Mouse (Mus musculus): ENCODE data around the gene Mpv17l. TPM values are rescaled to one million over a fixed set of nuclear protein-coding genes. Genes with fewer than 3 reads are reported as not detected.
A peak's percentile ranks its signal among the peaks of the same experiment; 100 is the strongest.
"Not testable (repeated sequence)": the region's sequence is repeated elsewhere in the genome, so short reads cannot be mapped to it uniquely, and the experiment has no call there.

Gene Mpv17l
- total and polyA plus RNA-seq, 2 experiments from 2014 or later = 50.9 to 58.3 TPM

DNA sequence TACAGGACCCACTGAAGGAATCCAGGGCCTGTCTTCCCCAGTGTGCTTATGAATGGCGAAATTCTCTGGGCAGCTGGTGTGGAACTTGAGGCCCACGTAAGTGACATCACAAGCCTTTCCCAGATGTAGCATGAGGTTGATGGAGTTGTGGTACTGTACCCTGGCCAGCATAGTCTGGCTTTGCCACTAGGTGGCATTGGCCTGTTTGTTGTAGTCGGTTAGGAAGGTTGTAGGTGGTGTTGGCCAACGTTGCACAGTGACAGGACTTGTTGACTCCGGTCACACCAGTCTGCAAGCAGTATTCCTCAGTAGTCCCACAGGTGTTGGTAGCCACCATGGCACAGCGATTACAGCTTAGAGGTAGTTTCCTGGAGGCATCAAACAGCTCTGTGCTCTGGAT, 18.1 kb downstream of the Mpv17l start:
- Histone ChIP-seq H3K4me3 (ENCODE audit: low read depth, low read length) (no peak overlapping the region), H3K4me1 (ENCODE audit: insufficient read depth, low read length) (no peaks in the 10 kb centered on the region), H3K9me3 (ENCODE audit: low read length) (peaks cover 12% of the 10 kb centered on the region; the same call in 1 of the 2 replicates), H3K27me3 (ENCODE audit: insufficient read depth, low read length) (no peaks in the 10 kb centered on the region), H3K4me2 (ENCODE audit: low read depth, low read length, poor library complexity, severe bottlenecking) (no peak overlapping the region), H3K36me3 (ENCODE audit: insufficient read depth, low read length) (peaks cover 6% of the 10 kb centered on the region; the same call in 1 of the 2 replicates), H3K9ac (replicated peaks; ENCODE audit: low read length, poor library complexity, severe bottlenecking) (no peak overlapping the region), H3K27ac (ENCODE audit: low read depth, low read length) (no peak overlapping the region)
- ATAC-seq (ENCODE audit: low FRiP score) (no peak), DNase-seq (ENCODE audit: low spot score) (no peak)
- WGBS = 87% methylated on average over 6 of the region's 6 CpGs
- peak; percentile 21; the same call in 1 of the 2 replicates for TF ChIP-seq CTCF (IDR thresholded peaks at IDR 0.05)

DNA sequence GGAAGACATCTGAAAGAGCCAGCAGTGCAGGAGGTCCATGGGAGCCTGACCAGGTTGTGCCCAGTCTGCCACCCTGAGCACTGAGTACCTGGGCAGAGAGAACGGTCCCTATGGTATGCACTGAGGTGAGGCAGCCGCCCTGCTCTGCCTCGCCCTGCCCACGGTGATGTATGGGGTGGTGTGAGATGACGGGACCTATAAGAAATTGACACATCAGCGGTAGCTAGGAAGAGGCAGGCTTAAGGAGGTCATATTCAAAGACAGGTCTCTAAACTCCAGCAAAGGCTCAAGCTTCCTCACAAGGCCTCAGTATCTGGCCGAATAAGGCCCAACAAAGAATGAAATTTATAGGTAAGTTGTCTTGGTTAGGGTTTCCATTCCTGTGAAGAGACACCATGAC, 18.8 kb downstream of the Mpv17l start:
- Histone ChIP-seq H3K4me1 (ENCODE audit: insufficient read depth, low read length) (no peaks in the 10 kb centered on the region), H3K27ac (ENCODE audit: low read depth, low read length) (no peak overlapping the region), H3K4me3 (ENCODE audit: low read depth, low read length) (no peak overlapping the region), H3K9ac (replicated peaks; ENCODE audit: low read length, poor library complexity, severe bottlenecking) (no peak overlapping the region), H3K27me3 (ENCODE audit: insufficient read depth, low read length) (no peaks in the 10 kb centered on the region), H3K9me3 (ENCODE audit: low read length) (peaks cover 12% of the 10 kb centered on the region; the same call in 1 of the 2 replicates), H3K36me3 (ENCODE audit: insufficient read depth, low read length) (peaks cover 6% of the 10 kb centered on the region; the same call in 1 of the 2 replicates), H3K4me2 (ENCODE audit: low read depth, low read length, poor library complexity, severe bottlenecking) (no peak overlapping the region)
- TF ChIP-seq CTCF (IDR thresholded peaks at IDR 0.05) = no peak
- ATAC-seq (ENCODE audit: low FRiP score) (no peak), DNase-seq (ENCODE audit: low spot score) (no peak)
- 100% methylated on average over 7 of the region's 7 CpGs for WGBS

DNA sequence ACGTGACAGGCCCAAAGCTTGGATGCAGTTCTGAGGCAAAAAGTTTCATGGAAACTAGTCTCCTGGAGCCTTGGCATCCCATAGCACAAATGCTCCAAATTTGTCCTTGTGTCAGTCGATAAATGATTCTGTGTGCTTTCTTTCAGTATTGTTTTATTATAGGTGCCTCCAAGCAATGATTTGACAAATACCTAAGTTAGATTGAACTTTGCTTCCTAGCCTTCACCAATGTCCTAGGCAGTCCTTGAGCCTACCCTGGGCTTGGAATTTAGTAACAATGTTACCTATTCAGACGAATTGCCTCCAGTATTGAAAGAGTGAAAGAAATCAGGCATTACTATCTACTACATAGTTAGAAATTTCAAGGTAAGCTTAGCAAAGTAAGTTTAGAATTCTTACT, 19.5 kb downstream of the Mpv17l start:
- not testable (repeated sequence) for ATAC-seq (ENCODE audit: low FRiP score)
- WGBS = 88% methylated on average over 3 of the region's 3 CpGs

DNA sequence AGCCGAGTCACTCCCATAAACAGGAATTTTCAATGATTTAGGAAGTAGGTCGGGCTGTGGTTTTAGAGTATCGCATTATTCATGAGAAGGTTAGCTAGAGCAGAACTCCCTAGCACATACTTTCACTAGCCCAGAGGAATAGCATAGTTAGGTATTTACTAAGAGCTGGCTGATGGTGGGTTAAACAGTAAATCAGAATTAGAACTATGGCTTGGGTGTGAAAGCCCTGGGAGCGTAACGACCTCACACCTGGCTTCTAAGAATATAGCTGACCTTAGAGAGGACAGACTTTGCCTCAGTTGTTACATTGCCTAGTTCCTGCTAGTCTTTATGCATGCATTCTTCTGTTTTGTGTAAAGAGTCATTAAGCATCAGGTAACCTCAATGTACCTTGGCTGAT, 20.0 kb downstream of the Mpv17l start:
- H3K27ac ChIP-seq (ENCODE audit: low read depth, low read length); H3K9me3 ChIP-seq (ENCODE audit: low read length); H3K4me2 ChIP-seq (ENCODE audit: low read depth, low read length, poor library complexity, severe bottlenecking); H3K27me3 ChIP-seq (ENCODE audit: insufficient read depth, low read length); H3K4me3 ChIP-seq (ENCODE audit: low read depth, low read length); H3K36me3 ChIP-seq (ENCODE audit: insufficient read depth, low read length); DNase-seq (ENCODE audit: low spot score); ATAC-seq (ENCODE audit: low FRiP score); H3K9ac ChIP-seq (replicated peaks; ENCODE audit: low read length, poor library complexity, severe bottlenecking); H3K4me1 ChIP-seq (ENCODE audit: insufficient read depth, low read length): not testable (repeated sequence)
- 96% methylated on average over 5 of the region's 5 CpGs for WGBS

More for the DNA sequence above, 19.5 kb downstream of the Mpv17l start:
- H3K9me3 ChIP-seq (ENCODE audit: low read length) = peaks cover 11% of the 10 kb centered on the region; the same call in 1 of the 2 replicates
- H3K9ac ChIP-seq (replicated peaks; ENCODE audit: low read length, poor library complexity, severe bottlenecking); H3K36me3 ChIP-seq (ENCODE audit: insufficient read depth, low read length); H3K27ac ChIP-seq (ENCODE audit: low read depth, low read length); H3K4me2 ChIP-seq (ENCODE audit: low read depth, low read length, poor library complexity, severe bottlenecking); DNase-seq (ENCODE audit: low spot score); H3K4me1 ChIP-seq (ENCODE audit: insufficient read depth, low read length); H3K27me3 ChIP-seq (ENCODE audit: insufficient read depth, low read length); H3K4me3 ChIP-seq (ENCODE audit: low read depth, low read length): not testable (repeated sequence)

DNA sequence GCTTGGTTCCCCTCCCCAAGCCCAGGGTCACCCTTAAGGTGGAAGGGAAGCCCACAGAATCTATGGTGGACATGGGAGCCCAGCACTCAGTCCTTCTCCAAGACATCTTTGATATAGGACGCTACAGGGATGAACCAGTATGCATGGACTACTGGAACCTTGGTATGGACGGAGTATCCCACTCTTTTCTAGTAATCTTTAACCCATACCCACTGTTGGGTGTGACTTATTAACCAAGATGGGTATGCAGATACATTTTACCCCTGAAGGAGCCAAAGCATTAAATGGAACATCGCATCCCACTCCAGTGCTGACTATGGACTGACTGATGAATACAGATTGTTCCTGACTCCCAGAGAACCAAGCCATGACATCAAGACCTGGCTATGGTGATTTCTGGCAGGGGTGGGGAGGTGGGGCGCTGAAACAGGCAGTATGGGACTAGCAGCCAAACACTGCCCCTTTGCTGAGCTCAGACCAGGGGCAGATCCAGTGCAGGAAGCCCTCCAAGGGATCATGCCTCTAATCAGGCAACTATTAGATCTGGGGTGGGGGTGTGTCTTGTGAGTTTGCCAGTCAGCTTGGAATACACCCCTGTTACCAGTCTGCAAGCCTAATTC, 24.6 kb downstream of the Mpv17l start:
- no peaks in the 10 kb centered on the region for H3K9me3 ChIP-seq (ENCODE audit: low read length)
- no peak overlapping the region for H3K27ac ChIP-seq (ENCODE audit: low read depth, low read length)
- 89% methylated on average over 4 of the region's 4 CpGs for WGBS
- H3K27me3 ChIP-seq (ENCODE audit: insufficient read depth, low read length) = no peaks in the 10 kb centered on the region
- TF ChIP-seq CTCF (IDR thresholded peaks at IDR 0.05) = no peak
- DNase-seq (ENCODE audit: low spot score) (no peak), ATAC-seq (ENCODE audit: low FRiP score) (no peak)
- no peaks in the 10 kb centered on the region for H3K4me1 ChIP-seq (ENCODE audit: insufficient read depth, low read length)
- H3K36me3 ChIP-seq (ENCODE audit: insufficient read depth, low read length) = no peaks in the 10 kb centered on the region
- no peak overlapping the region for H3K4me2 ChIP-seq (ENCODE audit: low read depth, low read length, poor library complexity, severe bottlenecking)
- H3K4me3 ChIP-seq (ENCODE audit: low read depth, low read length) = no peak overlapping the region
- no peak overlapping the region for H3K9ac ChIP-seq (replicated peaks; ENCODE audit: low read length, poor library complexity, severe bottlenecking)

DNA sequence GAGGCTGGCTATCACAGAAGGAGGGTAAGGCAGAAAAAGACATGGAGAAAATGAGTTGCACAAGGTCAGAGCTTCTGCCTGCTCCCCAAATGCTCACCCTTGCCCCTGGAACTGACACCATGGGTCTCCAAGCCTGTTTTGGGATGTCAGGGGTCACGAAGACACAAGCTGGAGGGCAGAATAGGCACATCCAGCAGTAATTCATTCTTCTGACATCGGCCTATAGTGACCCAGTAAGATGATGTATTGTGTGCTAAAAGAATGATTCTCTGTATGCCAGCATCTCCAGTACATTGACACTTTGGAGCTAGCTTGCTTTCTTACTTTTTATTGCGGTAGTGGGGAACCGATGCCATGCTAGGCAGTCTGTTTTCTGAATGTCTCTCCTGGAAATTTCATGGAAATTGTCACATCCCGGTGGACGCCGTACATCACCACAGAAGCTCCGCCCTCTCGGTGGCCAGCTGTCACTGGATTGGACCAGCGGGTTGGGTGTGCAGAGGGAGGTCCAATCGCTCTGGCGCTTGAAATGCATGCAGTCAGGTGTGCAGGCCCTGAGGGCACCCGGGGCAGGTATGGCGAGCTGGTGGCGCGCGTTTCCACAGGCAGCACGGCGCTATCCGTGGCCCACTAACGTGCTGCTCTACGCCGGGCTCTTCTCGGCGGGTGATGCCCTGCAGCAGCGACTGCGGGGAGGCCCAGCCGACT, 37.3 kb downstream of the Mpv17l start:
- no peaks in the 10 kb centered on the region for H3K36me3 ChIP-seq (ENCODE audit: insufficient read depth, low read length)
- ATAC-seq (ENCODE audit: low FRiP score) (peak; percentile 99), DNase-seq (ENCODE audit: low spot score) (peak; percentile 89)
- no peaks in the 10 kb centered on the region for H3K9me3 ChIP-seq (ENCODE audit: low read length)
- peak overlapping the region; percentile 95 for H3K4me2 ChIP-seq (ENCODE audit: low read depth, low read length, poor library complexity, severe bottlenecking)
- WGBS = 4% methylated on average over 28 of the region's 28 CpGs
- TF ChIP-seq CTCF (IDR thresholded peaks at IDR 0.05) = no peak
- H3K27ac ChIP-seq (ENCODE audit: low read depth, low read length) = peak overlapping the region; percentile 77
- no peaks in the 10 kb centered on the region for H3K27me3 ChIP-seq (ENCODE audit: insufficient read depth, low read length)
- 0 out of 2 replicates have a peak, but pooled peaks cover 5% of the 10 kb centered on the region for H3K4me1 ChIP-seq (ENCODE audit: insufficient read depth, low read length)
- peak overlapping the region; percentile 79 for H3K4me3 ChIP-seq (ENCODE audit: low read depth, low read length)
- peak overlapping the region; percentile 74 for H3K9ac ChIP-seq (replicated peaks; ENCODE audit: low read length, poor library complexity, severe bottlenecking)

Data from midbrain, postnatal 0 days (tissue).